1 mouse cellular context compared by ENCODE assay signal in genomic region chrX:8145153-8145991, GRCm38 (mm10).
TF ChIP-seq lines count a peak whose summit lies in the region.

Rbm3 (minus strand) TSS chrX:8145880.

TF ChIP-seq in CH12.LX, 34 proteins besides CTCF, POLR2A, EP300 and RAD21 (continued from another document):
- 0 out of 2 replicates have a peak, but pooled peaks have one; percentile 31 for TF ChIP-seq MEF2A (IDR thresholded peaks at IDR 0.05; ENCODE audit: borderline replicate concordance, low read depth, low read length)
- TF ChIP-seq E2F4 (IDR thresholded peaks at IDR 0.05; ENCODE audit: insufficient replicate concordance, low read depth, low read length), result 0 out of 2 replicates have a peak, but pooled peaks have one; percentile 56
- peak; percentile 82 for TF ChIP-seq USF1 (IDR thresholded peaks at IDR 0.05; ENCODE audit: low read depth, low read length)
- TF ChIP-seq MXI1 (IDR thresholded peaks at IDR 0.05; ENCODE audit: low read depth, low read length), result peak; percentile 85
- TF ChIP-seq ELF1 (IDR thresholded peaks at IDR 0.05; ENCODE audit: low read depth, low read length), result peak; percentile 85
- peak; percentile 59 for TF ChIP-seq SIN3A (IDR thresholded peaks at IDR 0.05; ENCODE audit: low read length)
- no peak for TF ChIP-seq JUND (conservative IDR thresholded peaks at IDR 0.05; ENCODE audit: low read depth, low read length)
- peak; percentile 83 for TF ChIP-seq NRF1 (IDR thresholded peaks at IDR 0.05; ENCODE audit: low read depth, low read length)
- TF ChIP-seq PAX5 (IDR thresholded peaks at IDR 0.05; ENCODE audit: low read length), result no peak
- peak; percentile 51 for TF ChIP-seq HCFC1 (IDR thresholded peaks at IDR 0.05; ENCODE audit: low read depth, low read length)
- no peak for TF ChIP-seq ETS1 (conservative IDR thresholded peaks at IDR 0.05; ENCODE audit: low read depth, low read length)
- peak; percentile 93 for TF ChIP-seq NELFE (IDR thresholded peaks at IDR 0.05; ENCODE audit: low read depth, low read length)
- TF ChIP-seq USF2 (conservative IDR thresholded peaks at IDR 0.05; ENCODE audit: low read depth, low read length), result peak; percentile 53
- TF ChIP-seq ZNF384 (IDR thresholded peaks at IDR 0.05; ENCODE audit: low read depth, low read length), result no peak
- TF ChIP-seq ZC3H11A (IDR thresholded peaks at IDR 0.05; ENCODE audit: low read depth, low read length), result peak; percentile 34
- no peak for TF ChIP-seq GABPA (IDR thresholded peaks at IDR 0.05; ENCODE audit: insufficient replicate concordance, low read depth, low read length)
- TF ChIP-seq MAZ (IDR thresholded peaks at IDR 0.05; ENCODE audit: low read depth, low read length), result peak; percentile 42; the same call in 1 of the 2 replicates
